Mouse (Mus musculus): Measurements from ENCODE around the gene Adi1.

Gene Adi1

GRCm38 (mm10) chr12:28675121-28675924 is at the start of gene Adi1:
Adi1 (plus strand) TSS chr12:28675231.
- peak; percentile 89 for DNase-seq

- DNase-seq, result no peak
These were observed 49.6 kb upstream of the Adi1 start for GRCm38 (mm10) chr12:28625407-28625806.

GRCm38 (mm10) chr12:28627092-28627491 is 47.9 kb upstream of the Adi1 start:
- DNase-seq, result no peak

- no peak for DNase-seq
These were observed 46.6 kb upstream of the Adi1 start for GRCm38 (mm10) chr12:28628436-28628835.

- no peak for DNase-seq
These were observed 39.9 kb upstream of the Adi1 start for GRCm38 (mm10) chr12:28635058-28635534.

GRCm38 (mm10) chr12:28635535-28636476 is 39.2 kb upstream of the Adi1 start, which contains the start of gene Rps7:
Rps7 (minus strand) TSS chr12:28635953.
- DNase-seq, result peak; percentile 87

GRCm38 (mm10) chr12:28636543-28636942 is 38.5 kb upstream of the Adi1 start:
- DNase-seq, result no peak

- no peak for DNase-seq
These were observed 36.3 kb upstream of the Adi1 start for GRCm38 (mm10) chr12:28638778-28639177.

GRCm38 (mm10) chr12:28649141-28650110 is 25.6 kb upstream of the Adi1 start, which contains the start of gene Rnaseh1:
Rnaseh1 (plus strand) TSS chr12:28649602.
- DNase-seq, result peak; percentile 89

- DNase-seq, result no peak
These were observed 12.4 kb upstream of the Adi1 start for GRCm38 (mm10) chr12:28662628-28663027.

GRCm38 (mm10) chr12:28666734-28667133 is 8.3 kb upstream of the Adi1 start:
- DNase-seq, result no peak

- DNase-seq, result no peak
These were observed 7.7 kb upstream of the Adi1 start for GRCm38 (mm10) chr12:28667287-28667686.

GRCm38 (mm10) chr12:28674038-28674720 is 852 bp upstream of the Adi1 start:
- DNase-seq, result no peak

- no peak for DNase-seq
These were observed 836 bp downstream of the Adi1 start for GRCm38 (mm10) chr12:28675925-28676209.

GRCm38 (mm10) chr12:28684674-28685073 is 9.6 kb downstream of the Adi1 start:
- DNase-seq, result no peak

- no peak for DNase-seq
These were observed 10.7 kb downstream of the Adi1 start for GRCm38 (mm10) chr12:28685771-28686170.

- DNase-seq, result no peak
These were observed 11.3 kb downstream of the Adi1 start for GRCm38 (mm10) chr12:28686199-28686879.

- no peak for DNase-seq
These were observed 14.0 kb downstream of the Adi1 start for GRCm38 (mm10) chr12:28688996-28689395.

GRCm38 (mm10) chr12:28690730-28691129 is 15.7 kb downstream of the Adi1 start:
- DNase-seq, result no peak

GRCm38 (mm10) chr12:28693738-28694137 is 18.7 kb downstream of the Adi1 start:
- no peak for DNase-seq

- no peak for DNase-seq
These were observed 19.2 kb downstream of the Adi1 start for GRCm38 (mm10) chr12:28694231-28694630.

Data from right cerebral cortex, postnatal 4 days (tissue).